Mouse (Mus musculus) adrenal gland, adult (tissue): ENCODE data around the gene Nat8f1.
"Not testable (repeated sequence)": the region's sequence is repeated elsewhere in the genome, so short reads cannot be mapped to it uniquely, and the experiment has no call there.

Experiments used
- DNase-seq, 2 experiments: peaks; one replicate each; pipeline ENCODE4 v3.0.0; 2022 to 2023; ENCODE audit warnings: low spot score in 1 of 2; ENCODE audit not compliant: inconsistent age in 2 of 2

The Nat8f1 gene

DNA sequence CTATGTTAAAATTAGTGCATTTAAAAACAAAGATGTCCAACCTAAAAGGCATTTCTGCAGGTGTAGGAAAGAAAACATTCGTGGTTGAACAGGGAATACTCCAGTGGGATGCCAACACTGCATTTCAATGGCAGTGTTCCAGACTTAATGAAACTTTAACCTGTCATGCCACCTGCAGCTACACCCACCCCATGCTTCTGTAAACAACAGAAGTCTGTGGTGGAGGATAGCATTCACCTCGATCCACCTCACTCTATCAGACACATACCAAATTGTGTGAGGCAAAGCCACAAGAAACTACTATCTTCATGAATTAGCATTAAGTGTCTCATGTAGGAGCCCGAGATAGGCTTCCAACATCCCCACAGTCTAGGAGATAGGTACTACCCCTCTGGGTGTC lies 7.1 kb downstream of the Nat8f1 start:
- no peak for DNase-seq

DNA sequence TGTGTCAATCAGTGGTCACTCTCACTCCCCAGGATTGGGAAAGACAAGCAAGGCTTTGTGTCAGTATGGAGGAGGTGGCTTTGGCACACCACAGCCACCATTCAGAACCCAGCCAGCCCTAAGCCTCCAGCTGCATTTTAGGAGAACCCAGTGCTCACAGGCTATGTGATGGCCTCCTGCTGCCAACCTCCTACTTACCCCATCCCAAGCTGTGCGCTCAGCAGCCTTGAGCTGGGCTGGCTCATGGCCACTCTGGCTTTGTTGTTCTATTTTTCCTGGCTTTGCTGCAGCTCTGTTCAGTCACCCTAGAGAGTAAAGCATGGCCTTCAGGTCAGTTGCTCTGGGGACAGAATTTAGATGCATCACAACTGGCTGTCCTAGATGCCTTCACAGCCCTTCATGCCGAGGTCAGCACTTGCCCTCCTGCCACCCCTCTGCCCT lies 8.6 kb downstream of the Nat8f1 start:
- peak; percentile 87 to 94 for DNase-seq

DNA sequence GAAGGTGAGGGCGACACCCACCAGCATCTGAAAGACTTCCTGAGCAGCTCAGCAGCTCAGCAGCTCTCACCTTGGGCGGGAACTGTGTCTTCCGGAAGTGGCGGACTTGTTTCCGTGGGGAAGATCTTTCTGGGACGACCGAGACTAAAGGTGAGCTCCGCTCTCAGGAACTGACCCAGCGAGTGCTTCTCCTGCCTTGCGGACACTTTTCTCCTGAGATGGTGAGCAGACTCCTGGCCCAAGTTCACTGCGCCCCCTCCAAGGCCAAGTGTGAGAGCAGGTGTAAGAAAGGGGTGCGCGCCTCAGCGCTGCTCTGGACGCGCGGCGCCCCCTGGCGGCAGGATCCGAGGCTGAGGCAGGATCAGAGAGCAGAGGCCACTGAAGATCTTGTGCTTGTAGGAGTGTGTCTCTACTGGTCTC lies 10.8 kb downstream of the Nat8f1 start, which contains the start of gene Nat8f4:
Nat8f4 (minus strand) TSS at position 243 of the 420 bp plus-strand sequence.
- peak; percentile 88 to 96 for DNase-seq

DNA sequence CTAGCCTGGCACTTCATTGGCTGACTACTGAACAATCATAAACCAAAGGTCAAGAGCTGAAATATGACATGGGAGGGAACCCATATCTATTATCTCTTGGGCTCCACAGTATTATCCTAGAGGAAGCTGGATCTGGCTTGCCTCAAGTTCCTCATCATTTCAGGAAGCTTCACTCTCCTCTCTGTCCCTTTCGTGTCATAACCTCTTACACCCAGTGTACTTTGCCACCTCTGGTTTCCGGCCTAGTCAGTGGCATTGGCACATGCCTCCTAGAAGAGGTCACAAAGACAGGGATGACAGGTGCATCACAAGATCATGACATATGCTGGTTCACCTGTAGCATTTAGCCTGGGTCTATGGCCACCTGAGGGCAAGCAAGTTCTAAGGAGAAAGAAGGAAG lies 13.2 kb downstream of the Nat8f1 start:
- DNase-seq, result no peak

DNA sequence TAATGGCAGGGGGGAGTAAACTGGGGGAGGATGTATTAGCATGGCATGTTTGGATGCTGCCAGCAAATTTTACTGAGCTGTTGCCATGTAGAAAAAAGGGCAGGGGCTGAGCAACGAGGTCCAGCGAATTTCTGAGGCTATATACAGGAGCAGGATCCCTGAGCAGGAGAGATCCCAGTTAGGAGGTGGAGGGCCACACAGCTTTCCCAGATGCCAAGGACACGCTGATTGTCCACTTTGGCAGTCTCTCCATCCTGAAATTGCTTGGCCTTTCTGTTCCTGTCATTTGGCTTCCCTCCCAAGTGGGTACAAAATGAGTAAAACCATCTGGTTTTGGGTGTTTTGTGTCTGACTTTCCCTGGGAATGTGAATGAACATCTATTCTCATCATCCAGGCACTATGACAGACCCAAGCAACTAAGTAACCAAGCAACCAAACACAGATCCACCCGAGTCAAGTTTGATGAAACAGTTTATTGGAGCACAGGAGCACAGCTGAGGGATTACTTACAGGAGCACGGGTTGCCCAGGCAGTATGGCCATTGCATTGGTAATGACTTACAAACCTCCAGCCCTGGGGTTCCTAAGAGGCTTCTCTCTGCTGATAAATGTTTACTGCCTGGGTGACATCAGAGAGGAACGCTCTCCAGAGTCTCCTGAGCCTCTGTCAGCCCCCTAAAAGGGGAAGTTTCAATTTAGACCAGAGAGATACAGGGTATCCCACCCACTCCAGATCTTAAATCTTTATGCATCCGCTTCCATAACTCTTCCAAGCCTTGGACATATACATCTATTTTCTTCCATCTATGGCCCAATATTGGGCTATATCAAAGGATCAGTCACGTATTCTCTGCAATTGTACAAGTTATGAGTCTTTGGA lies 16.7 kb downstream of the Nat8f1 start:
- DNase-seq, result peak; percentile 61 to 72

DNA sequence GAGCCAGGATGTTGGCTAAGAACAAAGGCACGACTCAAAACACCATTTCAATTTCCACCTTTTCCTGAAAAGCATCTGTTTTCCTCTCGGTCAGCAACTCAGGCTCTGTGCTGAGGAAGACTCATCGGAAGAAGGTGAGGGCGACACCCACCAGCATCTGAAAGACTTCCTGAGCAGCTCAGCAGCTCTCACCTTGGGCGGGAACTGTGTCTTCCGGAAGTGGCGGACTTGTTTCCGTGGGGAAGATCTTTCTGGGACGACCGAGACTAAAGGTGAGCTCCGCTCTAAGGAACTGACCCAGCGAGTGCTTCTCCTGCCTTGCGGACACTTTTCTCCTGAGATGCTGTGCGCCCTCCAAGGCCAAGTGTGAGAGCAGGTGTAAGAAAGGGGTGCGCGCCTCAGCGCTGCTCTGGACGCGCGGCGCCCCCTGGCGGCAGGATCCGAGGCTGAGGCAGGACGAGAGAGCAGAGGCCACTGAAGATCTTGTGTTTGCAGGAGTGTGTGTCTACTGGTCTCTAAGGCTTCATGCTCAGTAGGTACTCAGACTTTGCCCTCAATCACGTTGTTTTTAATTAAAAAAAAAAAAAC lies 20.3 kb downstream of the Nat8f1 start:
- peak in 1 of 2 experiments; percentile 71 for DNase-seq

DNA sequence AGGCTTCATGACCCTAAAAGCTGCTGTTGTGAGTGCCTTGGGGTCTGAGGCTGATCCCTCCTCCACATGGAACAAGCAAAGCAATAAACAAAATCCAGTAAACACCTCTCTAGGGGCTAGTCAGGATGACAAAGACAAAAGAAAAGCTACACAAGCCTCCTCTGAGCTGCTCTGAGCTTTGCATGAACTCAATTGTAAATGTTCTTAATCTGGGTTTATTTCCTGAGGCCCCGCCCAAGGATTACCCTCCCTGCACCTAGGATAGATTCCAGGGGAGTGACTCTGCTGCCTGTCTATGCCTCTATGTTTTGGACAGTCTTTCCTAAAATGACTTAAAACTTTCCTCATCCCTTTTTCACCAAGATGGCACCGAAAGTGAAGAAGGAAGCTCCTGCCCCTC lies 26.5 kb downstream of the Nat8f1 start:
- no peak for DNase-seq

DNA sequence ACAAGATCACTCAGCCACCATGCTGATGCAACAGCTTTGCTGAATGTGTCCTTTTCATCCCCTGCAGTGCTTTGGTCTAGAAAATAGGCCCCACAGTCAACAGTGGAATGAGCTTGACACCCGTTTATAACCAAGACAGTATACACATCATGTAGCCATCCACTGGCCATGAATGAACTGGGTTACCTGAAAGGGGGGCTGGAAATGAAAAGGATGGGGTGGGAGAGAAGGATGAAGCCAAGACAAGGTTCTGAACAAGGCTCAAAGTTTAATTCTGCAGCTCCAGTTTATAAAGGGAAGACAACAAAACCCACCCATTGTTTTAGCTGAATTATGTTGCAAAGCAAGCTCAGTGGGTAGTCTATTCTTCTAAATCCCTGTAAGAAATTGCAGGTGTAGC lies 31.2 kb downstream of the Nat8f1 start:
- no peak for DNase-seq

DNA sequence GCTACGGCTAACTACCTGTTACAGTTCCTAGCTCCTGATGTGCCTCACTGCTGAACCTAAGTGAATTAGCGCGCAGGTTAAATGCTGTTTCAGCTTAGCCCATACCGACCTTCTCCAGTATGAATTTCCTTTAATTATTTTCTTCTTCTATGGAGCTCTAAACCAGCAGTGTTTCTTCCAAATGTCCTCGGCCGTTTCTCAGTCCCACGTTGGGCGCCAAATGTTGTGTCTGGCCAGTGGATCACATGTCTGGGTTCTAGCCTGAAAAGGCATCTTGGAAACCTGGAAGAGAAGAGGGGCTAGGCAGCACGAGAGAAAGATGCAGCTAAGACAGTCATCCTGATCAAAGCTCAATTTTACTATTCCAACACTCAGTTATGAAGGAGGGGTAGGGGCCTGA lies 32.2 kb downstream of the Nat8f1 start:
- DNase-seq, result not testable (repeated sequence)

DNA sequence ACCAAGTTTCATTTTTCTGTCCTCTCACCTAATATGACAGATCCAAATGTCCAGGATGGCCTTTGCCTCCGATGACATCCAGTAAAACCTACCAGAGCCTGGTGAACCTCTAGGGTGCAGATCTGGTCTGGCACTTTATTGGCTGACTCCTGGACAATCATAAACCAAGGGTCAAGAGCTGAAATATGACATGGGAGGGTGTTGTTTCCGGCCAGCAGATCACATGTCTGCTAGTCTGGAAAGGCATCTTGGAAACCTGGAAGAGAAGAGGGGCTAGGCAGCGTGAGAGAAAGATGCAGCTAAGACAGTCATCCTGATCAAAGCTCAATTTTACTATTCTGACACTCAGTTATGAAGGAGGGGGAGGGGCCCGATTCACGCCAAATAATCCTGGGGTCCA lies 46.5 kb downstream of the Nat8f1 start, which contains the start of gene Nat8f2:
Nat8f2 (minus strand) TSS at position 153 of the 400 bp plus-strand sequence.
- not testable (repeated sequence) for DNase-seq

DNA sequence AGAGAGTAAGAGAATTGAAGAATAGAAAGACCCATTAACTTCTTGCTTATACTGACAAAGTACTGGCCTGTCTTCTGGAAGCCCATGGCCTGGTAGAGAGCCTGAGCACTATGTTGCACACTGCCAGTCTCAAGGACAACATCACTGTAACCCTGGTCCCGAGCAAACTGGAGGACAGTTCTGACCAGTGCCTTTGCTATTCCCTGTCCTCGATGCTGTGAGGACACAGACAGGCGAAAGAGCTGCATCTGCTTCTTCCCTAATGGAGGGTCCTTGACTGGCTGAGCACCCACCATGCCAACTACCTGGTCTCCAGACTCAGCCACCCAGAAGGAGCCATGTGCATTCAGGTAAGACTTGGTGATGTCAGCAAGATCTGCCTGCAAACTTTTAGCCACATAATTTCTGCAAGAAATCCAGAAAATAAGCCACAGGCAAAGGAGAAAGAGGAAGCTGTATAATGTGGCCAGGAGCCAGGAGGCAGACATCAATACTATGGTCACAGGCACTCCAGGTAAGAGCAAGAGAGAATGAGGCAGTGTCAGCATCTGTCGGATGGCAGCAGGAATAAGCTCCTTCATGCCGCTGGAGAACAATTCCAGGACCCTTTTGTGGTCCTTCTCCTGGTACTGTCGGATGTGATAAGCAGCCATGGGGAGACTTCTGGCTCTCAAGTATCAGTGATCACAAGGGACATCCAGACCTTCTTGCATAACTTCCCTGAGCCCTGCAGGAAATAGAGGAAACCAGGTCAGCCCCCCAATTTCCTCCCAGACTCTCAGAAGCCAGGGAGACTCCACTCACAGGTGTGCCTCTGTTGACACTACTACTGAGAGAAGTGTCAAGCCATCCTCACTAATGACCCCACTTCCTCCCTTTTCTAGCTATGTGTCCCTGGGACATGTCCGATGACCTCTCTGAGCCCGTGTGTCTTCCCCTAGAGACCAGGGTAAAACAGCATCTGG lies 47.5 kb downstream of the Nat8f1 start:
- DNase-seq, result peak in 1 of 2 experiments; percentile 73

DNA sequence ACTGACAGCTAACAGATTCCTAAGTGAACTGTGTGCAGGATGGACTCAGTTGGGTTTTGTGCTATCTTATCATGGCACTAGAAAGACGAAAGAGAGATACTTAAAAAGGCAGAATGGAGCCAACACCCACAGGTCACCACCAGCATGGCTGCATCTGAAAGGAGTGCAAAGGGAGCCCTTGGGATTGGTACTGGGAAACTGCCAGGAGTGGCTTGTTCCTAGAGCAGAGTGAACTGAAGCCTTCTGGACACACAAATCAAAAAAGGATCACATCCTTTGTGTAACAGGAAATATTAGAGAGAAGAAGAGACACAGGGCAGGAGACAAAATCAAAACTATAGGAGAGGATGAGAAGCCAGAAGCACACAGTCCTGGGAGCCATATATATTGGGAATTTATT lies 48.5 kb downstream of the Nat8f1 start:
- not testable (repeated sequence) for DNase-seq

DNA sequence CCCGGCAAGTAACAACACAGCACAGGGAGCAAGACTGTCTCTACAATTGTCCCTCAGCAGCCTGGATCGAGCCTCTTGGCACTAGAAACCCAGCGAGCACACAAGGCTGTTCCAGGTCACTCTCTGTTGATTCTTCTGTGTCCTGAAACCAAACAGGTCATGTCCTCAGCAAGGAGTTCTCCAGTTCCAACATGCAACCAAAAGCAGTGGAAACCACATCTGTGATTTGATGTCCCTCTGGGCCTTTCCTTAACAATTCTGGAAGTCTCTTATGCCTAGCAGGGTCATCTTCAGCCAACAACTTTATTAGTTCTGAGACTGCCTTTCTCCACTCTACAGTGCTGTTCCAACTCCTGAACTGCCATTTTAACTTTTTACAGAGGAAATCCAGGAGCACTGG lies 49.3 kb downstream of the Nat8f1 start:
- peak in 1 of 2 experiments; percentile 39 for DNase-seq

DNA sequence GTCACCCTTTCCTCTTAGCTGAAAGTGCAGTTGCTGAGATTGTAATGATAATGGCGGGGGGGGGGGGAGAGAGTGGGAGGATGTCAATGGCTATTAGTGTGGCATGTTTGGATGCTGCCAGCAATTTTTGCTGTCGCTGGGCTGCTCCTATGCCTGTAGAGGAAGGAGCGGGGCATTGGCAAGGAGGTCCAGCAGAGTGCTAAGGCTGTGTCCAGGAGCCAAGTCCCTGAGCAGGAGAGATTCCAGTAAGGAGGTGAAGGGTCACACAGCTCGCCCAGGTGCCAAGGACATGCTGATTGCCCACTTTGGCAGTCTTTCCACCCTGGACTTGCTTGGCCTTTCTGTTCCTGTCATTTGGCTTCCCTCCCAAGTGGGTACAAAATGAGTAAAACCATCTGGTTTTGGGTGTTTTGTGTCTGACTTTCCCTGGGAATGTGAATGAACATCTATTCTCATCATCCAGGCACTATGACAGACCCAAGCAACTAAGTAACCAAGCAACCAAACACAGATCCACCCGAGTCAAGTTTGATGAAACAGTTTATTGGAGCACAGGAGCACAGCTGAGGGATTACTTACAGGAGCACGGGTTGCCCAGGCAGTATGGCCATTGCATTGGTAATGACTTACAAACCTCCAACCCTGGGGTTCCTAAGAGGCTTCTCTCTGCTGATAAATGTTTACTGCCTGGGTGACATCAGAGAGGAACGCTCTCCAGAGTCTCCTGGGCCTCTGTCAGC lies 50.4 kb downstream of the Nat8f1 start:
- peak; percentile 46 to 71 for DNase-seq

DNA sequence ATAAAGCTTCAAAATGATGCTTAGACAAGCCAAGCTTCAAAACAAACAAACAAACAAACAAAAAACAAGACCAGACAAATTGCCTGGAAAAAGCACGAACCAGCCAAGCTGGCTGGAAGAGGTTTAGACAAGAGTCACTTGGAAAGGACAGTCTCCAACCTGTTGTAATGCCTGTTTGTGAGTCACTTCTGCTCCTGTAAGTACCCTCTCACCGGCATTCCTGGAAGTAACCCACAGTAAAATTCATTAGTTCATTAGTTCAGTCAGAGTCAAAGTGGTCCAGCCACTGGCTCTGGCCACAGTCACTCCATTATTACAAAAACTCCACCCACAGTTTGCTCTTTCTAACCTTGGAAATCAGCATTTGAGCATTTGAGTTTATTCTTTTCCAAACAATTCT lies 51.6 kb downstream of the Nat8f1 start:
- peak in 1 of 2 experiments; percentile 49 for DNase-seq

DNA sequence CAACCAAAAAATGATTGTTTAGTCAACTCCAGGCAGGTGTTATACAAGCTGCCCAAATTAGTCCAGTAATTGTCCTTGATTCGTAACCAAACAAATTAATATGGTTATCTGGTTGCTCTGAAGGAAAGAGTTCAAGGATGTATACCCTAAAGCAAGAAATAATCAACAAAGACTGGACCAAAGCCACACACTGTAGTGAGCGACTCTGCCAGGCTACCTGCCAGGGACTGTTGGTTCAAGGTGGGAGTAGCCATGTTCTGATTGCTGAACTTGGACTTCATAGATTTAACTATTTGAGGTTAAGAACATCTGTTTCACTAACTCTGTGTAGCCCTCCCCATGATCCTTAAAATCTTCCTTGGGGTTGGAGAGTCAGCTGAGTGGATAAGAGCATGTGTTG lies 52.4 kb downstream of the Nat8f1 start:
- DNase-seq, result peak in 1 of 2 experiments; percentile 71

DNA sequence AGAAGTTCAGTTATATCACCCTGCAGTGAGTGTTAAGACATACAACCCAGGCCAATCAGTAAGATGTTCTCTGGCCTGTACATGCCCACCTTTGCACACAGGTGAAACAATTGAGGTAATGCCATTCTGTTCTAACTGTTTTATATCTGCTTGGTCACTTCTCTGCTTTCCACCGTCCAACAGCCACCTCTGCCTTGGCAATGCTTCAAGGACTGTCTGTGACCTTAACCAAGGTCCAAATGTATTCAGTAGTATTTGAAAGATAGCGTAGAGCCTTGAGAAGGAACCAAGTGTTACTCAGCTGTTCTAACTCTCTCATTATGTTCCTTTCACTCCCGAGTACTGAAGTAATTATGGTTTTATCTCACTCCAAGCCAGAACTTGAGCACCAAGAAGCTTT lies 52.9 kb downstream of the Nat8f1 start:
- DNase-seq, result peak; percentile 87 to 95

DNA sequence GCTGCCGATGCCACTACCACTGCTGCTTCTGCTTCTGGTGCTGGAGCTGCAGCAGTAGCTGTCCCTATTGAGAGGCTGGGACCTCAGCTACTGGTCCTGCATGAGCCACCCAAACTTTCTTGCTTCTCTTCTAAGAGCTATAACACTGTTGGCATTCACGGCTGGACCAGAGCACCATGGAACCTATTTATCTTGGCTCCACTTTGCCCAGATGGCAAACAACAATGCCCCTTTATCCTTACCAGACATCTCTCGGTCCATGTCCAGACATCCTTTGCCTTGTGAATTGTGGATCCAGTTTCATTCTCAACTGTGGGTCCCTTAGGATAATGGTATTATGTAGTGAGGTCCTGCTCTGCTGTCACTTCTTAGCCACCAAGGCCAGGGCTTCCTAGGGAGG lies 54.2 kb downstream of the Nat8f1 start:
- DNase-seq, result peak in 1 of 2 experiments; percentile 35
